Mouse (Mus musculus) spleen, postnatal 10 days (tissue): ENCODE measurements around the gene Aldh16a1.
"Not testable (repeated sequence)": the region's sequence is repeated elsewhere in the genome, so short reads cannot be mapped to it uniquely, and the experiment has no call there.

Experiments used
- DNase-seq, 2 experiments: peaks; one replicate each; pipeline ENCODE4 v3.0.0; 2021 to 2022; ENCODE audit warnings: low spot score in 2 of 2

Gene Aldh16a1

DNA sequence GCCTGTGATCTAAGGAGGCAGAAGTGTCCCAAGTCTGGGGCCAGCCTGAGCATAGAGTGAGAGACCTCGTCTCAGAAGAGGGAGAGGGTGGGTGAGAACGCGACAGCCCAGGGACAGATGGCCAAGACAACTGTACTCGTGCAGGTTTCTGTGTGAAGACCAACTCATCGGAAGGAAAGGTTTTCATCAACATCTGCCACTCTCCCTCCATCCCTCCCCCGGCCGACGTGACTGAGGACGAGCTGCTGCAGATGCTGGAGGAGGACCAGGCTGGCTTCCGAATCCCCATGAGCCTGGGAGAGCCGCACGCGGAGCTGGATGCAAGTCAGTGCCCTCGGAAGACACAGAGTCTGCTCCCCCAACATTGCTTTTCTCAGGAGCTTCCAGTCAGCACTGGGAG, 3.1 kb upstream of the Aldh16a1 start:
- no peak for DNase-seq

DNA sequence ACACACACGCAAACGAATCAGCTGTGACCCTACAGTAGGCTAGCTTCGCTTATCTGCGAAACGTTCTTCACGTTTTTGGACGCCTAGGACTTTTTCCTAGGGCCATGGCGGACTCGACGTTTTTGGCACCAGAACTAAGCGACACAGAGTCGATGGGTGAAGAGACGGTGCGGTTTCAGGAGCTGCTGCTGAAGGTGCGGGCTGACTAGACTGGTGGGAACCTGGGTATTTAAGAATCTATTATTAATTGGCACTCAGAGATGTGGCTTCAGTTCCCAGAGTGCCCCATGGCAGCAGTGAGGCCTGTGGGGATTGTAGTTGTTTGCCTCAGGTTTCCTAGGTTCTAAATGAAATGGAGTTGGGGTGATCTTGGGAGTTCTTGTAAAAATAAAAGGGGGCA, 1.8 kb upstream of the Aldh16a1 start:
- DNase-seq, result no peak

DNA sequence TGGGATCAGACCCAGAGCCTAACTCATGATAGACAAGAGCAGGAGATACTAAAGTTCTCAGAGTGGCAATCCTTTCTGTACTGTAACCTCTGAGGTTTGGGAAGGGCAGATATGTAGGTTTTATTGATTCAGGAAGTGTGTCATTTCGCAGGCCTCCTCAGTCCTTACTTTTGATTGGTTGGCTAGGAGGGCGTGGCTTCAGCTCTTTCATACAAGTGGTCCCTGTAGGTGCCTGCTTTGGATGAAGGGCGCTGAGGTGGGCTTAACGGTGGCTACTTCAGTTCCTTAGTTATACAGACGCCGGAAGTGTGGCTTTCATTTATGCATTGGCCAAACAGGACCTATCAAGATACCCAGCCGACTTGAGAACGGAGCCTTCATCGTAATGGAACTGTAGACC, 1.2 kb upstream of the Aldh16a1 start:
- no peak for DNase-seq

DNA sequence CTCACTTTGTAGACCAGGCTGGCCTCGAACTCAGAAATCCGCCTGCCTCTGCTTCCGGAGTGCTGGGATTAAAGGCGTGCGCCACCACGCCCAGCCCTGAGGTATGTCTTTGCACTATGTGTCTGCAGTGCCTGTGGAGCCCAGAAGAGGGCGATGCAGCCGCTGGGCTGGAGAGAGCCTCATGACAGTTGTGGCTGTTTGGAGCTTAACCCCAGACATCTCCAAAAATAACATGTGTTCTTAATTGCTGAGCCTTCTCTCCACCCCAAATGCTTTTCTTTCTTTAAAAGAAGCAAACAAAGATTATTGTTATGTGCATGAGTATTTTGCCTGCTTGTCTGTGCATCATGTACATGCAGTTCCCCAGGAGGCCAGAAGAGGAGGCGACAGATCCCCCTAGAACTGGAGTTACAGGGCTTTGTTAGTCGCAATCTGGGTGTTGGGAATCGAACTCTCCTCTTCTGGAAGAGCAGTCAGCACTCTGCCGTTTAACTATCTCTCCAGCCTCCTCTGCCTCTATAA, 670 bp upstream of the Aldh16a1 start:
- peak; percentile 34 to 78 for DNase-seq

GRCm38 (mm10) chr7:45153586-45153985, 798 bp downstream of the Aldh16a1 start:
- no peak for DNase-seq

DNA sequence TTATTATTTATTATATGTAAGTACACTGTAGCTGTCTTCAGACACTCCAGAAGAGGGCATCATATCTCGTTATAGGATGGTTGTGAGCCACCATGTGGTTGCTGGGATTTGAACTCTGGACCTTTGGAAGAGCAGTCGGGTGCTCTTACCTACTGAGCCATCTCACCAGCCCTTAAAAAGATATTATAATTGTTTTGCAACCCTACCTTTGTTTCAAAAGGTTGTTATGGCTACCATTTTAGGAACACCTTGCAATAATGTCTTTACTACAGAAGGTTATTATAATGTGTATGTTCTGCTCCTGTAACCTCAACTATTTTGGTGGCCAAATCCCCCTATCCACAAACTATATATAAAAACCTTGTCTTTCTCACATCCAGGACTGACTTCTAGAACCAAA, 1.3 kb downstream of the Aldh16a1 start:
- DNase-seq, result not testable (repeated sequence)

- DNase-seq, result no peak
Observed at GRCm38 (mm10) chr7:45151303-45151702, 3.1 kb downstream of the Aldh16a1 start.

DNA sequence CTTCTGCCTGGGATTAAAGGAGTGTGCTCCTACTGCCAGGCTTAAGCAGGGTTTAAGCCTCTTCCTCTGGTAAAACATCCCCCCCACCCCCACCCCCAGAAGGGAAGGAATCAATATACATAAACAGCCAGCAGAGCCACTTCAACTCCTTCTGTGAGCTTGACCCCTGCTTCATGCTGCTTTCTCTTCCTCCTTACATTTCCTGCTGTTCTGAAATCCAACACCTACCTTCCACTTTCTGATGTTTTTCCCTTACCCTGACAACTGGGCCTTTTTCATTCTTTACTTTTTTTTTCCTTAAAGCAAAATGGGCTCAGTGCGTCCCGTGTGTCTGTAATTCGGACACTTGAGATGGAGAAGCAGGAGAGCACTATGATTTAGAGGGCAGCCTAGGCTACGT, 4.1 kb downstream of the Aldh16a1 start:
- DNase-seq, result no peak

- no peak for DNase-seq
Observed at GRCm38 (mm10) chr7:45149545-45149944, 4.8 kb downstream of the Aldh16a1 start.

DNA sequence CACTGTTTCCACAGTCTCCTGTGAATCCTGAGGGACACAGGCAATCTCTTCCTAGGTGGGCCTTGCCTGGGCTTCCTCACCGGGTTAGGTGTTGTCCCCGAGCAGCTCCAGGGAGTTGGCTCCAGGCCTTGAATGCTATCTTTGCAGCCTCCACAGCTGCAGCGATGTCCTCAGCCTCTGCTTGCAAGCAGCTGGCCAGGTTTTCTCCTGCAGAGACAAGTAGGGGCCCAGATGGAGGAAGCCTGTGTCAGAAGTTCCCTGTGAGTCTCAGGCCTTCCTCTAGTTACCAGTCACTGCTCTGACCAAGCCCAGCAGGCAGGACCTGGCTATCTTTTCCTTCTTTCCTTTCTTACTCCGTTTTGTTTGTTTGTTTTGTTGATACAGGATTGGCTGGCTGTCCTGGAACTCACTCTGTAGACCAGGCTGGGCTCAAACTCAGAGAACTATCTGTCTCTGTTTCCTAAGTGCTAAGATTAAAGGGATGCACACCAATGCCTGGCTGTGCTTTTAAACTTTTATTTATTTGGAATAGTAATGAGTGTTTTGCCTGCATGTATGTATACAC, 5.8 kb downstream of the Aldh16a1 start:
- no peak for DNase-seq

GRCm38 (mm10) chr7:45147899-45148298, 6.5 kb downstream of the Aldh16a1 start:
- no peak for DNase-seq

DNA sequence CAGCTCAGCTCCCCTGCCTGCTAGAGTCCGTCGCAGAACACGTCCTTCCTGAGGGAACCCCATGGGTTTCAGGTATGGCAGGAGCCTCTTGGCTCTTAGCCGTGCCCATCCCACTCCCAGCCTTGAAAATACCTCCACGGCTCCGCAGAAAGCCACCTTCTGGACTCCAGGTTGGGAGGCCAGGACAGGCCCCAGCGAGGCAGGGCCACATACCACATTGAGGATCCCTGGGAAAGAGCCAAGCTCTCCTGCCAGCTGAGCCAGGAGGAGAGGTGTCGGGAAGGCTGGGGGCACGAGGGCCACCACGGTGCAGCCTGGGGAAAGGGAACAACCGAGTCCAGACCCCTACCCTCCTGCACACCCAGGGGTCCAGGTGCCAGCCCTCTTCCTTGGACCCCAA, 7.1 kb downstream of the Aldh16a1 start:
- DNase-seq, result no peak

GRCm38 (mm10) chr7:45145460-45145859, 8.9 kb downstream of the Aldh16a1 start:
- DNase-seq, result peak in 1 of 2 experiments; percentile 13

- DNase-seq, result no peak
Observed at GRCm38 (mm10) chr7:45144368-45145174, 9.8 kb downstream of the Aldh16a1 start.

DNA sequence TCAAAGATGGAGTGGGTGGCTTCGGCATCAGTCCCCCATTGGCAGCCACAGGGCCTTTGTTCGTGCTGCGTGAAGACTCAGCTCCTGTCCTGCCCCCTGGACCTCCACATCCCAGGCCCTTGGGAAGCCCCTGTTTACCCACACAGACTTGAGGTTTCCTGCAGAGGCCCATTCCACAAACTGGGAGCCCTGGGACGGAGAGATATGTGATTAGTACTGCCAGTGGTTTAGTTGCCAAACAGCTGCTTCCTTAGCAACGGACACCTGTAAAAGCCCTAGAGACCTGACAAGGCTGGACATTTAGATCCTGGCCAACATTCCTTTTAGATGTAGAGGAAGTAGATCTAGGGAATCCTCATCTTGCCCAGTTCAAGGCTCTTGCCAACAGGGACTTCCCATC, 12.5 kb downstream of the Aldh16a1 start:
- no peak for DNase-seq

- DNase-seq, result no peak
Observed at GRCm38 (mm10) chr7:45141319-45141718, 13.1 kb downstream of the Aldh16a1 start.

DNA sequence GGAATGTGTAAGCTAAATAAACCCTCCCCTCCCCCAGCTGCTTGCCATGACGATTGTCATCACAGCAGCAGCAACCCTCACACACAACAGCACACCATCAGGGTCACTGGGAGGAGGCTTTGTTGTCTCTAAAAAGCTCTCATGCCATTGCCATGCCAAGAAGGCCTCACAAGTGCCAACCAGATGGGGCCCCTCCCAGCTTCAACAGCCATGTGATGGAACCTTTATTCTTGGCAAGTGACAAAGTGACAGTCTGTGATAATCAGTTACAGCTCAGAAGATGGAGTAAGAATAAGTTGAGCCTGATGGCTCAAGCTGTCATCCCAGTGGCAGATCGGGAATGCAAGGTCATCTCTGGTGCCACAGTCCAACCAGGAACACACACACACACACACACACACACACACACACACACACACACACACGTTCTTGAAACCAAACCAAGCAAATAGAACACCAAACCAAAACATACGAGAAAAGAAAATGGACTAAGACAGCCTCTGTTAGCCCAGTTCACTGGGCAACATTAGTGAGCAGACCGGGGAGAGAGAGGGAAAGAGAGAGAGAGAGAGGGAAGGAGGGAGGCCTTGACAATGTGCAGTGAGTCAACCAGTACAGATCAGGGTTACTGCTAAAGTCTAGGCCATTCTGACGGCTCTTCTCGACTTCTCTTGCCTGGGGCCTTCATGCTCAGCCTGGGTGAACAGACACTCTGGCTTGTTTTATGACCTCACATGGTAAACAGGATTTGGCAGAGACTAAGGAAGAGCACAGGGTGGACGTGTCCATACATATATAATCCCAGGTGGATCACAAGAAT, 14.3 kb downstream of the Aldh16a1 start:
- no peak for DNase-seq

- DNase-seq, result no peak
Observed at GRCm38 (mm10) chr7:45138403-45138802, 16.0 kb downstream of the Aldh16a1 start.

DNA sequence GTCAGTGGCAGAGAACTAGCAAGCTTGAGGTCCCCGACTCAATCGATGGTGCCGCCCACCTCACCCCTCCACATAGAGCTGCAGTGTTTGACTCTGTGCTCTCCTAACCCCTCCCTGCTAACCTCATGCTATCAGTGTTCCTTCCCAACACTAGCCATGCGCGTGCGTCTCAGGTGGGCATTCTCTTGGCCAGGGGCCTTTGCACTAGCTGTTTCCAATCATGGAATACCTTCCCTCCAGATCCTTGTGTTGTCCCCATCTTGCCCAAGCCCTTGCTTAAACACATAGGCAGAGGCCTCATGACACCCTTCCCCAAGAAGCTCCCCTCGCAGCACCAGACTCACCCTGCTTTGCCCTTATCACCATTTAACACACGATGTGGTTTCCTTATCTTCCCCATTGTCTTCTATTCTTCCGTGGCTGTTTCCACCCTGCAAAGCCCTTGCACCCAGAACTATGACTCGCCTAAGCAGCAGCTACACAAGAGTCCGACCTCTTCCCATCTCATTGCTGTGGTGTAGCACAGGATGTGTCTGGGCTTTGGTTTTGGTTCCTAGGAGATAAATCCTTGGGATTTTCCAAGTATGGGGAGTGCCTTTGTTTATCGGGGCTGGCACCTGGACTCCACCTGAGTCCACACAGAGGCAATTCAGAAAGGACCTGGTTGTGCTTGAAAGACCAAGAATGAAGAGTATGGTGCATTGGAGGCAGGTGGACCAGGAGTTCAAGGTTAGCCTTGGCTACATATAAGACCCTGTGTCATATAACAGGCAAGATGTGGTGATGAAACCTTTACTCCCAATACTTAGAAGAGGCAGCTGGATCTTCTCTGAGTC, 17.0 kb downstream of the Aldh16a1 start:
- DNase-seq, result no peak

GRCm38 (mm10) chr7:45135993-45136567, 18.3 kb downstream of the Aldh16a1 start, which contains the start of the genes Gm45713 and Flt3l:
Gene Gm45713, minus strand, starts transcription at chr7:45136231.
Gene Flt3l, minus strand, starts transcription at chr7:45136432.
- peak; percentile 91 to 94 for DNase-seq

- no peak for DNase-seq
Observed at GRCm38 (mm10) chr7:45135370-45135769, 19.0 kb downstream of the Aldh16a1 start.
